Mouse (Mus musculus): ENCODE results near the gene Ttc12. TPM values are rescaled to one million over a fixed set of nuclear protein-coding genes. Genes with fewer than 3 reads are reported as not detected.

Ttc12 gene
- polyA plus RNA-seq, 1 experiment from 2014 or later = 0.09 TPM

GRCm38 (mm10) chr9:49486805-49487656, 1.0 kb upstream of the Ttc12 start:
- no peak for ATAC-seq (ENCODE audit: low read depth)
- H3K4me2 ChIP-seq (ENCODE audit: low read depth, low read length) = no peak overlapping the region
- no peak overlapping the region for H3K4me3 ChIP-seq (ENCODE audit: low read depth, low read length)
- no peaks in the 10 kb centered on the region for H3K36me3 ChIP-seq (ENCODE audit: control insufficient read depth, insufficient read depth)
- no peak overlapping the region for H3K27ac ChIP-seq (ENCODE audit: low read length)
- WGBS (ENCODE audit: insufficient replicate concordance) = 47% methylated on average over 9 of the region's 9 CpGs
- no peaks in the 10 kb centered on the region for H3K27me3 ChIP-seq (ENCODE audit: control insufficient read depth, insufficient read depth, low read depth, low read length)
- no peaks in the 10 kb centered on the region; the same call in 1 of the 2 replicates for H3K4me1 ChIP-seq (ENCODE audit: control insufficient read depth, low read depth, low read length)
- H3K9me3 ChIP-seq (replicated peaks; ENCODE audit: control insufficient read depth, low read length) = no peaks in the 10 kb centered on the region
- no peak overlapping the region for H3K9ac ChIP-seq (ENCODE audit: low read depth, low read length)

- H3K36me3 ChIP-seq (ENCODE audit: control insufficient read depth, insufficient read depth) = no peaks in the 10 kb centered on the region
- no peak for ATAC-seq (ENCODE audit: low read depth)
- H3K27ac ChIP-seq (ENCODE audit: low read length) = no peak overlapping the region
- WGBS (ENCODE audit: insufficient replicate concordance) = 2% methylated on average over 21 of the region's 21 CpGs
- H3K4me1 ChIP-seq (ENCODE audit: control insufficient read depth, low read depth, low read length) = no peaks in the 10 kb centered on the region; the same call in 1 of the 2 replicates
- H3K9ac ChIP-seq (ENCODE audit: low read depth, low read length) = peak overlapping the region; percentile 31
- peak overlapping the region; percentile 62 for H3K4me3 ChIP-seq (ENCODE audit: low read depth, low read length)
- H3K4me2 ChIP-seq (ENCODE audit: low read depth, low read length) = peak overlapping the region; percentile 67
- no peaks in the 10 kb centered on the region for H3K9me3 ChIP-seq (replicated peaks; ENCODE audit: control insufficient read depth, low read length)
- H3K27me3 ChIP-seq (ENCODE audit: control insufficient read depth, insufficient read depth, low read depth, low read length) = no peaks in the 10 kb centered on the region
Observed at GRCm38 (mm10) chr9:49485250-49485891, 654 bp downstream of the Ttc12 start.

GRCm38 (mm10) chr9:49483316-49483715, 2.7 kb downstream of the Ttc12 start:
- WGBS (ENCODE audit: insufficient replicate concordance) = 22% methylated on average over 10 of the region's 10 CpGs
- Histone ChIP-seq H3K27ac (ENCODE audit: low read length) (no peak overlapping the region), H3K4me2 (ENCODE audit: low read depth, low read length) (no peak overlapping the region), H3K36me3 (ENCODE audit: control insufficient read depth, insufficient read depth) (no peaks in the 10 kb centered on the region), H3K9ac (ENCODE audit: low read depth, low read length) (no peak overlapping the region), H3K27me3 (ENCODE audit: control insufficient read depth, insufficient read depth, low read depth, low read length) (no peaks in the 10 kb centered on the region), H3K9me3 (replicated peaks; ENCODE audit: control insufficient read depth, low read length) (no peaks in the 10 kb centered on the region), H3K4me1 (ENCODE audit: control insufficient read depth, low read depth, low read length) (no peaks in the 10 kb centered on the region; the same call in 1 of the 2 replicates), H3K4me3 (ENCODE audit: low read depth, low read length) (no peak overlapping the region)
- ATAC-seq (ENCODE audit: low read depth) = no peak

- Histone ChIP-seq H3K27ac (ENCODE audit: low read length) (no peak overlapping the region), H3K27me3 (ENCODE audit: control insufficient read depth, insufficient read depth, low read depth, low read length) (no peaks in the 10 kb centered on the region), H3K9ac (ENCODE audit: low read depth, low read length) (no peak overlapping the region), H3K9me3 (replicated peaks; ENCODE audit: control insufficient read depth, low read length) (no peaks in the 10 kb centered on the region), H3K4me2 (ENCODE audit: low read depth, low read length) (no peak overlapping the region), H3K4me3 (ENCODE audit: low read depth, low read length) (no peak overlapping the region), H3K4me1 (ENCODE audit: control insufficient read depth, low read depth, low read length) (no peaks in the 10 kb centered on the region), H3K36me3 (ENCODE audit: control insufficient read depth, insufficient read depth) (no peaks in the 10 kb centered on the region)
- ATAC-seq (ENCODE audit: low read depth) = no peak
- 48% methylated on average over 11 of the region's 11 CpGs for WGBS (ENCODE audit: insufficient replicate concordance)
Observed at GRCm38 (mm10) chr9:49472126-49472525, 13.9 kb downstream of the Ttc12 start.

GRCm38 (mm10) chr9:49470946-49471345, 15.1 kb downstream of the Ttc12 start:
- H3K36me3 ChIP-seq (ENCODE audit: control insufficient read depth, insufficient read depth) = no peaks in the 10 kb centered on the region
- no peaks in the 10 kb centered on the region for H3K4me1 ChIP-seq (ENCODE audit: control insufficient read depth, low read depth, low read length)
- WGBS (ENCODE audit: insufficient replicate concordance) = 67% methylated on average over 6 of the region's 6 CpGs
- no peaks in the 10 kb centered on the region for H3K9me3 ChIP-seq (replicated peaks; ENCODE audit: control insufficient read depth, low read length)
- H3K4me2 ChIP-seq (ENCODE audit: low read depth, low read length) = no peak overlapping the region
- H3K4me3 ChIP-seq (ENCODE audit: low read depth, low read length) = no peak overlapping the region
- ATAC-seq (ENCODE audit: low read depth) = no peak
- no peaks in the 10 kb centered on the region for H3K27me3 ChIP-seq (ENCODE audit: control insufficient read depth, insufficient read depth, low read depth, low read length)
- no peak overlapping the region for H3K9ac ChIP-seq (ENCODE audit: low read depth, low read length)
- no peak overlapping the region for H3K27ac ChIP-seq (ENCODE audit: low read length)

- H3K4me1 ChIP-seq (ENCODE audit: control insufficient read depth, low read depth, low read length) = no peaks in the 10 kb centered on the region
- WGBS (ENCODE audit: insufficient replicate concordance) = 84% methylated on average over 19 of the region's 19 CpGs
- H3K4me3 ChIP-seq (ENCODE audit: low read depth, low read length) = no peak overlapping the region
- no peak overlapping the region for H3K27ac ChIP-seq (ENCODE audit: low read length)
- no peaks in the 10 kb centered on the region for H3K9me3 ChIP-seq (replicated peaks; ENCODE audit: control insufficient read depth, low read length)
- H3K27me3 ChIP-seq (ENCODE audit: control insufficient read depth, insufficient read depth, low read depth, low read length) = no peaks in the 10 kb centered on the region
- H3K4me2 ChIP-seq (ENCODE audit: low read depth, low read length) = no peak overlapping the region
- ATAC-seq (ENCODE audit: low read depth) = no peak
- H3K9ac ChIP-seq (ENCODE audit: low read depth, low read length) = no peak overlapping the region
- H3K36me3 ChIP-seq (ENCODE audit: control insufficient read depth, insufficient read depth) = no peaks in the 10 kb centered on the region
Observed at GRCm38 (mm10) chr9:49470006-49470405, 16.0 kb downstream of the Ttc12 start.

- H3K27me3 ChIP-seq (ENCODE audit: control insufficient read depth, insufficient read depth, low read depth, low read length) = no peaks in the 10 kb centered on the region
- H3K4me2 ChIP-seq (ENCODE audit: low read depth, low read length) = no peak overlapping the region
- no peaks in the 10 kb centered on the region for H3K9me3 ChIP-seq (replicated peaks; ENCODE audit: control insufficient read depth, low read length)
- no peaks in the 10 kb centered on the region for H3K4me1 ChIP-seq (ENCODE audit: control insufficient read depth, low read depth, low read length)
- no peak overlapping the region for H3K4me3 ChIP-seq (ENCODE audit: low read depth, low read length)
- no peak overlapping the region for H3K9ac ChIP-seq (ENCODE audit: low read depth, low read length)
- ATAC-seq (ENCODE audit: low read depth) = no peak
- WGBS (ENCODE audit: insufficient replicate concordance) = 59% methylated on average over 3 of the region's 3 CpGs
- no peak overlapping the region for H3K27ac ChIP-seq (ENCODE audit: low read length)
- no peaks in the 10 kb centered on the region for H3K36me3 ChIP-seq (ENCODE audit: control insufficient read depth, insufficient read depth)
Observed at GRCm38 (mm10) chr9:49456136-49456535, 29.9 kb downstream of the Ttc12 start.

GRCm38 (mm10) chr9:49452396-49452795, 33.6 kb downstream of the Ttc12 start:
- H3K4me3 ChIP-seq (ENCODE audit: low read depth, low read length) = no peak overlapping the region
- no peaks in the 10 kb centered on the region for H3K27me3 ChIP-seq (ENCODE audit: control insufficient read depth, insufficient read depth, low read depth, low read length)
- no peak overlapping the region for H3K27ac ChIP-seq (ENCODE audit: low read length)
- no peaks in the 10 kb centered on the region for H3K4me1 ChIP-seq (ENCODE audit: control insufficient read depth, low read depth, low read length)
- WGBS (ENCODE audit: insufficient replicate concordance) = 75% methylated on average over 1 of the region's 1 CpGs
- H3K9ac ChIP-seq (ENCODE audit: low read depth, low read length) = no peak overlapping the region
- no peak overlapping the region for H3K4me2 ChIP-seq (ENCODE audit: low read depth, low read length)
- no peaks in the 10 kb centered on the region for H3K9me3 ChIP-seq (replicated peaks; ENCODE audit: control insufficient read depth, low read length)
- no peaks in the 10 kb centered on the region for H3K36me3 ChIP-seq (ENCODE audit: control insufficient read depth, insufficient read depth)
- no peak for ATAC-seq (ENCODE audit: low read depth)

- no peak overlapping the region for H3K9ac ChIP-seq (ENCODE audit: low read depth, low read length)
- no peak overlapping the region for H3K27ac ChIP-seq (ENCODE audit: low read length)
Observed at GRCm38 (mm10) chr9:49450491-49450890, 35.5 kb downstream of the Ttc12 start.

More at GRCm38 (mm10) chr9:49450491-49450890, 35.5 kb downstream of the Ttc12 start:
- ATAC-seq (ENCODE audit: low read depth) = no peak
- Histone ChIP-seq H3K4me3 (ENCODE audit: low read depth, low read length) (no peak overlapping the region), H3K27me3 (ENCODE audit: control insufficient read depth, insufficient read depth, low read depth, low read length) (no peaks in the 10 kb centered on the region), H3K9me3 (replicated peaks; ENCODE audit: control insufficient read depth, low read length) (no peaks in the 10 kb centered on the region), H3K4me2 (ENCODE audit: low read depth, low read length) (no peak overlapping the region), H3K36me3 (ENCODE audit: control insufficient read depth, insufficient read depth) (no peaks in the 10 kb centered on the region), H3K4me1 (ENCODE audit: control insufficient read depth, low read depth, low read length) (no peaks in the 10 kb centered on the region)
- 48% methylated on average over 3 of the region's 3 CpGs for WGBS (ENCODE audit: insufficient replicate concordance)

Measured in liver, embryonic 16.5 days (tissue).